Mouse (Mus musculus): ENCODE measurements around the gene Lyzl4. TPM values are rescaled to one million over a fixed set of nuclear protein-coding genes. Genes with fewer than 3 reads are reported as not detected.

The Lyzl4 gene
- polyA plus RNA-seq, 2 experiments = 0.21 to 0.33 TPM

GRCm38 (mm10) chr9:121549010-121549409, 92.9 kb downstream of the Lyzl4 start:
- 69% methylated on average over 5 of the region's 5 CpGs for WGBS
- no peaks in the 10 kb centered on the region for H3K27me3 ChIP-seq (ENCODE audit: control insufficient read depth, insufficient read depth, low read length)
- H3K4me1 ChIP-seq (ENCODE audit: control insufficient read depth, insufficient read depth, low read length) = no peaks in the 10 kb centered on the region

GRCm38 (mm10) chr9:121547431-121547830, 94.5 kb downstream of the Lyzl4 start:
- H3K4me3 ChIP-seq (replicated peaks; ENCODE audit: low read length) = no peak overlapping the region
- H3K27me3 ChIP-seq (ENCODE audit: control insufficient read depth, insufficient read depth, low read length) = no peaks in the 10 kb centered on the region
- H3K9ac ChIP-seq (ENCODE audit: low read depth, low read length, severe bottlenecking) = no peak overlapping the region
- H3K36me3 ChIP-seq (ENCODE audit: control insufficient read depth, insufficient read depth, low read length) = no peaks in the 10 kb centered on the region
- WGBS = 48% methylated on average over 4 of the region's 4 CpGs
- TF ChIP-seq POLR2A (IDR thresholded peaks at IDR 0.05; ENCODE audit: borderline replicate concordance, extremely low read depth, insufficient read depth, insufficient read length) = no peak
- no peaks in the 10 kb centered on the region for H3K9me3 ChIP-seq (ENCODE audit: control insufficient read depth, low read length)
- H3K4me2 ChIP-seq (replicated peaks; ENCODE audit: low read depth, low read length, severe bottlenecking) = no peak overlapping the region
- H3K27ac ChIP-seq (replicated peaks; ENCODE audit: low read depth, low read length) = no peak overlapping the region
- H3K4me1 ChIP-seq (ENCODE audit: control insufficient read depth, insufficient read depth, low read length) = 0 out of 2 replicates have a peak, but pooled peaks cover 2% of the 10 kb centered on the region
- DNase-seq (ENCODE audit: low spot score) (no peak), ATAC-seq (ENCODE audit: low FRiP score, low read depth) (no peak)

More at GRCm38 (mm10) chr9:121549010-121549409, 92.9 kb downstream of the Lyzl4 start:
- ATAC-seq (ENCODE audit: low FRiP score, low read depth) = no peak
- Histone ChIP-seq H3K9me3 (ENCODE audit: control insufficient read depth, low read length) (no peaks in the 10 kb centered on the region), H3K4me3 (replicated peaks; ENCODE audit: low read length) (no peak overlapping the region), H3K36me3 (ENCODE audit: control insufficient read depth, insufficient read depth, low read length) (no peaks in the 10 kb centered on the region), H3K27ac (replicated peaks; ENCODE audit: low read depth, low read length) (no peak overlapping the region), H3K4me2 (replicated peaks; ENCODE audit: low read depth, low read length, severe bottlenecking) (no peak overlapping the region), H3K9ac (ENCODE audit: low read depth, low read length, severe bottlenecking) (no peak overlapping the region)
- no peak for DNase-seq (ENCODE audit: low spot score)
- TF ChIP-seq POLR2A (IDR thresholded peaks at IDR 0.05; ENCODE audit: borderline replicate concordance, extremely low read depth, insufficient read depth, insufficient read length) = no peak

GRCm38 (mm10) chr9:121541530-121541929, 100.4 kb downstream of the Lyzl4 start:
- DNase-seq (ENCODE audit: low spot score) (no peak), ATAC-seq (ENCODE audit: low FRiP score, low read depth) (no peak)
- 0 out of 2 replicates have a peak, but pooled peaks cover 2% of the 10 kb centered on the region for H3K4me1 ChIP-seq (ENCODE audit: control insufficient read depth, insufficient read depth, low read length)
- H3K4me3 ChIP-seq (replicated peaks; ENCODE audit: low read length) = no peak overlapping the region
- no peak overlapping the region for H3K9ac ChIP-seq (ENCODE audit: low read depth, low read length, severe bottlenecking)
- H3K27ac ChIP-seq (replicated peaks; ENCODE audit: low read depth, low read length) = no peak overlapping the region
- H3K9me3 ChIP-seq (ENCODE audit: control insufficient read depth, low read length) = no peaks in the 10 kb centered on the region
- no peaks in the 10 kb centered on the region for H3K27me3 ChIP-seq (ENCODE audit: control insufficient read depth, insufficient read depth, low read length)
- H3K36me3 ChIP-seq (ENCODE audit: control insufficient read depth, insufficient read depth, low read length) = no peaks in the 10 kb centered on the region
- TF ChIP-seq POLR2A (IDR thresholded peaks at IDR 0.05; ENCODE audit: borderline replicate concordance, extremely low read depth, insufficient read depth, insufficient read length) = no peak
- H3K4me2 ChIP-seq (replicated peaks; ENCODE audit: low read depth, low read length, severe bottlenecking) = no peak overlapping the region

- no peak for TF ChIP-seq POLR2A (IDR thresholded peaks at IDR 0.05; ENCODE audit: borderline replicate concordance, extremely low read depth, insufficient read depth, insufficient read length)
- no peak for DNase-seq (ENCODE audit: low spot score)
Measured at GRCm38 (mm10) chr9:121532626-121533025, 109.3 kb downstream of the Lyzl4 start.

GRCm38 (mm10) chr9:121528605-121529357, 113.1 kb downstream of the Lyzl4 start:
- Histone ChIP-seq H3K27me3 (ENCODE audit: control insufficient read depth, insufficient read depth, low read length) (no peaks in the 10 kb centered on the region), H3K36me3 (ENCODE audit: control insufficient read depth, insufficient read depth, low read length) (no peaks in the 10 kb centered on the region), H3K27ac (replicated peaks; ENCODE audit: low read depth, low read length) (no peak overlapping the region), H3K4me1 (ENCODE audit: control insufficient read depth, insufficient read depth, low read length) (no peaks in the 10 kb centered on the region), H3K9me3 (ENCODE audit: control insufficient read depth, low read length) (no peaks in the 10 kb centered on the region), H3K9ac (ENCODE audit: low read depth, low read length, severe bottlenecking) (no peak overlapping the region), H3K4me3 (replicated peaks; ENCODE audit: low read length) (no peak overlapping the region), H3K4me2 (replicated peaks; ENCODE audit: low read depth, low read length, severe bottlenecking) (no peak overlapping the region)
- DNase-seq (ENCODE audit: low spot score) (no peak), ATAC-seq (ENCODE audit: low FRiP score, low read depth) (no peak)
- 65% methylated on average over 8 of the region's 8 CpGs for WGBS
- no peak for TF ChIP-seq POLR2A (IDR thresholded peaks at IDR 0.05; ENCODE audit: borderline replicate concordance, extremely low read depth, insufficient read depth, insufficient read length)

More at GRCm38 (mm10) chr9:121532626-121533025, 109.3 kb downstream of the Lyzl4 start:
- H3K27me3 ChIP-seq (ENCODE audit: control insufficient read depth, insufficient read depth, low read length) = no peaks in the 10 kb centered on the region
- no peak for ATAC-seq (ENCODE audit: low FRiP score, low read depth)
- no peaks in the 10 kb centered on the region for H3K36me3 ChIP-seq (ENCODE audit: control insufficient read depth, insufficient read depth, low read length)
- no peak overlapping the region for H3K4me2 ChIP-seq (replicated peaks; ENCODE audit: low read depth, low read length, severe bottlenecking)
- H3K9me3 ChIP-seq (ENCODE audit: control insufficient read depth, low read length) = no peaks in the 10 kb centered on the region
- WGBS = 51% methylated on average over 9 of the region's 9 CpGs
- H3K4me1 ChIP-seq (ENCODE audit: control insufficient read depth, insufficient read depth, low read length) = no peaks in the 10 kb centered on the region
- no peak overlapping the region for H3K27ac ChIP-seq (replicated peaks; ENCODE audit: low read depth, low read length)
- H3K9ac ChIP-seq (ENCODE audit: low read depth, low read length, severe bottlenecking) = no peak overlapping the region
- H3K4me3 ChIP-seq (replicated peaks; ENCODE audit: low read length) = no peak overlapping the region

Other genes with a start within 250 kb of the Lyzl4 start
- 8.9 and 9.9 TPM in 2 replicates for gene Cck, start 146.4 kb downstream of the Lyzl4 start, polyA plus RNA-seq (2012; rRNA removed)
- 2.6 and 5.2 TPM in 2 replicates for gene Cck, start 146.4 kb downstream of the Lyzl4 start, polyA plus RNA-seq (2014; fragmentation: Nextera tagmentation; extraction: Ambion mirVana)
- gene Vipr1, start 620 bp upstream of the Lyzl4 start, polyA plus RNA-seq (2012; rRNA removed) = 0.42 and 0.47 TPM in 2 replicates
- gene Vipr1, start 620 bp upstream of the Lyzl4 start, polyA plus RNA-seq (2014; fragmentation: Nextera tagmentation; extraction: Ambion mirVana) = 0.45 and 0.48 TPM in 2 replicates
- 10.8 and 13.2 TPM in 2 replicates for gene Sec22c, start 63.4 kb upstream of the Lyzl4 start, polyA plus RNA-seq (2012; rRNA removed)
- gene Sec22c, start 63.4 kb upstream of the Lyzl4 start, polyA plus RNA-seq (2014; fragmentation: Nextera tagmentation; extraction: Ambion mirVana) = 11.4 and 12.6 TPM in 2 replicates
- 50.6 and 73.7 TPM in 2 replicates for gene Ss18l2, start 68.2 kb upstream of the Lyzl4 start, polyA plus RNA-seq (2012; rRNA removed)
- 128 and 143 TPM in 2 replicates for gene Ss18l2, start 68.2 kb upstream of the Lyzl4 start, polyA plus RNA-seq (2014; fragmentation: Nextera tagmentation; extraction: Ambion mirVana)
- 188 and 216 TPM in 2 replicates for gene Nktr, start 77.1 kb upstream of the Lyzl4 start, polyA plus RNA-seq (2012; rRNA removed)
- gene Nktr, start 77.1 kb upstream of the Lyzl4 start, polyA plus RNA-seq (2014; fragmentation: Nextera tagmentation; extraction: Ambion mirVana) = 73.5 and 81.4 TPM in 2 replicates
- 64.0 and 71.0 TPM in 2 replicates for gene Zfp651, start 117.2 kb upstream of the Lyzl4 start, polyA plus RNA-seq (2012; rRNA removed)
- 20.0 and 30.3 TPM in 2 replicates for gene Zfp651, start 117.2 kb upstream of the Lyzl4 start, polyA plus RNA-seq (2014; fragmentation: Nextera tagmentation; extraction: Ambion mirVana)
- 12.4 and 14.1 TPM in 2 replicates for gene Klhl40, start 135.5 kb upstream of the Lyzl4 start, polyA plus RNA-seq (2012; rRNA removed)
- gene Klhl40, start 135.5 kb upstream of the Lyzl4 start, polyA plus RNA-seq (2014; fragmentation: Nextera tagmentation; extraction: Ambion mirVana) = 16.0 and 20.8 TPM in 2 replicates
- gene Hhatl, start 150.4 kb upstream of the Lyzl4 start, polyA plus RNA-seq (2012; rRNA removed) = 1.9 and 2.0 TPM in 2 replicates
- 1.1 and 1.7 TPM in 2 replicates for gene Hhatl, start 150.4 kb upstream of the Lyzl4 start, polyA plus RNA-seq (2014; fragmentation: Nextera tagmentation; extraction: Ambion mirVana)
- gene Ccdc13, start 197.4 kb upstream of the Lyzl4 start, polyA plus RNA-seq (2012; rRNA removed) = 0.58 and 0.79 TPM in 2 replicates
- gene Ccdc13, start 197.4 kb upstream of the Lyzl4 start, polyA plus RNA-seq (2014; fragmentation: Nextera tagmentation; extraction: Ambion mirVana) = 0.47 and 0.59 TPM in 2 replicates
- 50.6 and 71.0 TPM in 2 replicates for gene Higd1a, start 216.3 kb upstream of the Lyzl4 start, polyA plus RNA-seq (2012; rRNA removed)
- 213 and 235 TPM in 2 replicates for gene Higd1a, start 216.3 kb upstream of the Lyzl4 start, polyA plus RNA-seq (2014; fragmentation: Nextera tagmentation; extraction: Ambion mirVana)